Mouse (Mus musculus) 416B (cell line): ENCODE results near the gene Ctsl.

Experiments used
- DNase-seq: peaks from one replicate; pipeline ENCODE4 v3.0.0; 2011; ENCODE audit warnings: low read depth

Gene Ctsl

GRCm38 (mm10) chr13:64312024-64312915, 58.4 kb downstream of the Ctsl start, which contains the start of gene Aaed1:
Gene Aaed1 (minus strand): TSS chr13:64312710.
- DNase-seq = peak; percentile 86

- peak; percentile 26 for DNase-seq
Measured at GRCm38 (mm10) chr13:64311266-64311665, 59.4 kb downstream of the Ctsl start.

- no peak for DNase-seq
Measured at GRCm38 (mm10) chr13:64310585-64310984, 60.1 kb downstream of the Ctsl start.

- peak; percentile 92 for DNase-seq
Measured at GRCm38 (mm10) chr13:64309842-64310241, 60.8 kb downstream of the Ctsl start.
